Mouse (Mus musculus): ENCODE data around the gene Dph5. TPM values are rescaled to one million over a fixed set of nuclear protein-coding genes. Genes with fewer than 3 reads are reported as not detected.

The Dph5 gene
- polyA plus RNA-seq, 1 experiment: 14.1 TPM

DNA sequence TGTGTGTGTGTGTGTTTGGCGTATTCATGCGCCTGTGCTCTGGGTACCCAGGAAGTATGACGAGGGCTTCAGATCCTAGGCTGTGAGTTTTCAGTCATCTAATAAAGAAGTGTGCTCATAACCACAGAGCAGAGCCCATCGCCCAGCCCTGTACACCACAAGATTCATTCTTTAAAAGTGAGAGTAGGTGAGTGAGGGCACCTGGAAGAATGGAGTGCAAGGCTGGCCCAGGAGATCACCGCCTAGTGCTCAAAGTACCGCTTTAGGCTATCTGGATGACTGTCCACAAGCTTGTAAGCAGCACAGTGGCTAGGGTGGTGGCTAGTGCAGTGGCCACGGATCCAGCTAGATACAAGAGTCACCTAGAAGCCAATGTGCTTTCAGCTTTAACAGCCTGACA is 69.6 kb downstream of the Dph5 start:
- no peak overlapping the region for H3K4me3 ChIP-seq (ENCODE audit: insufficient read depth, poor library complexity, severe bottlenecking)
- H3K79me3 ChIP-seq (ENCODE audit: low read depth): peaks cover 3% of the 10 kb centered on the region
- no peak overlapping the region for H3ac ChIP-seq (ENCODE audit: control insufficient read depth, insufficient read length, low read depth)
- H3K27me3 ChIP-seq (ENCODE audit: control insufficient read depth, insufficient read depth, insufficient read length): no peaks in the 10 kb centered on the region
- no peak for TF ChIP-seq USF1 (IDR thresholded peaks at IDR 0.05; ENCODE audit: low read depth)
- TF ChIP-seq CTCF (IDR thresholded peaks at IDR 0.05; ENCODE audit: control insufficient read depth, insufficient read depth, insufficient read length): no peak
- no peak for TF ChIP-seq FOSL1 (IDR thresholded peaks at IDR 0.05; ENCODE audit: insufficient read depth, low read length, poor library complexity, severe bottlenecking)
- no peak for TF ChIP-seq MYOD1 (IDR thresholded peaks at IDR 0.05; ENCODE audit: control insufficient read depth, insufficient read length, low read depth)
- no peak for TF ChIP-seq CEBPB (IDR thresholded peaks at IDR 0.05; ENCODE audit: low read depth)
- TF ChIP-seq MAX (IDR thresholded peaks at IDR 0.05): no peak
- no peak for TF ChIP-seq MYOG (IDR thresholded peaks at IDR 0.05; ENCODE audit: control insufficient read depth, extremely low read depth, insufficient read length)
- H3K79me2 ChIP-seq (ENCODE audit: control insufficient read depth, insufficient read depth): no peaks in the 10 kb centered on the region
- peaks cover 55% of the 10 kb centered on the region for H3K36me3 ChIP-seq (ENCODE audit: control insufficient read depth, insufficient read depth)

- H3K4me3 ChIP-seq (ENCODE audit: insufficient read depth, poor library complexity, severe bottlenecking): no peak overlapping the region
- H3K27me3 ChIP-seq (ENCODE audit: control insufficient read depth, insufficient read depth, insufficient read length): no peaks in the 10 kb centered on the region
- no peaks in the 10 kb centered on the region for H3K79me2 ChIP-seq (ENCODE audit: control insufficient read depth, insufficient read depth)
- TF ChIP-seq MYOD1 (IDR thresholded peaks at IDR 0.05; ENCODE audit: control insufficient read depth, insufficient read length, low read depth) (no peak), MYOG (IDR thresholded peaks at IDR 0.05; ENCODE audit: control insufficient read depth, extremely low read depth, insufficient read length) (no peak), USF1 (IDR thresholded peaks at IDR 0.05; ENCODE audit: low read depth) (peak; percentile 33), CTCF (IDR thresholded peaks at IDR 0.05; ENCODE audit: control insufficient read depth, insufficient read depth, insufficient read length) (no peak), FOSL1 (IDR thresholded peaks at IDR 0.05; ENCODE audit: insufficient read depth, low read length, poor library complexity, severe bottlenecking) (no peak), CEBPB (IDR thresholded peaks at IDR 0.05; ENCODE audit: low read depth) (no peak), MAX (IDR thresholded peaks at IDR 0.05) (peak; percentile 83)
- H3ac ChIP-seq (ENCODE audit: control insufficient read depth, insufficient read length, low read depth): peak overlapping the region; percentile 55
- H3K36me3 ChIP-seq (ENCODE audit: control insufficient read depth, insufficient read depth): peaks cover 37% of the 10 kb centered on the region
- peaks cover 3% of the 10 kb centered on the region for H3K79me3 ChIP-seq (ENCODE audit: low read depth)
Observed at GRCm38 (mm10) chr3:115961311-115962027, 73.8 kb downstream of the Dph5 start.

DNA sequence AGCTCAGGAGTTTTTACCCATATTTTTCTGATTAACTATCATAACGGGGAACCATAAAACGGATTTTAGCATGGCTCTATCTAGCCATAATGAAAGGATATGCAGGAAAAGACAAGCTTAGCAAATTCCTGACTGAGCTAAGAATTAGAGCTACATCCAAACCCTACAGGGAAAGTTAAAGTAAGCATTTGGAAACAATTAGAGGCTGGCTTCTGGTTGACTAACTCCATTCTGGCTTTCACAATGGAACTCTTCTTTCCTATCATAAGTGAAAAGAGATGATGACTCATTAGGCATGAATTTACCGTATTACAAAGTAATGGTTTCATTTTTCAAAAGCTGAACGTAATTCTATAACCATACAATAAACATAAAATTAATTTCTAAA is 74.4 kb downstream of the Dph5 start:
- TF ChIP-seq CTCF (IDR thresholded peaks at IDR 0.05; ENCODE audit: control insufficient read depth, insufficient read depth, insufficient read length) (no peak), CEBPB (IDR thresholded peaks at IDR 0.05; ENCODE audit: low read depth) (peak; percentile 73), MAX (IDR thresholded peaks at IDR 0.05) (no peak), FOSL1 (IDR thresholded peaks at IDR 0.05; ENCODE audit: insufficient read depth, low read length, poor library complexity, severe bottlenecking) (peak; percentile 65)
- no peaks in the 10 kb centered on the region for H3K27me3 ChIP-seq (ENCODE audit: control insufficient read depth, insufficient read depth, insufficient read length)
- peaks cover 34% of the 10 kb centered on the region for H3K36me3 ChIP-seq (ENCODE audit: control insufficient read depth, insufficient read depth)
- no peak overlapping the region for H3K4me3 ChIP-seq (ENCODE audit: insufficient read depth, poor library complexity, severe bottlenecking)
- no peak overlapping the region for H3ac ChIP-seq (ENCODE audit: control insufficient read depth, insufficient read length, low read depth)
- H3K79me2 ChIP-seq (ENCODE audit: control insufficient read depth, insufficient read depth): no peaks in the 10 kb centered on the region
- H3K79me3 ChIP-seq (ENCODE audit: low read depth): peaks cover 3% of the 10 kb centered on the region

GRCm38 (mm10) chr3:115963597-115963996 is 76.0 kb downstream of the Dph5 start:
- Histone ChIP-seq H3ac (ENCODE audit: control insufficient read depth, insufficient read length, low read depth) (no peak overlapping the region), H3K27me3 (ENCODE audit: control insufficient read depth, insufficient read depth, insufficient read length) (no peaks in the 10 kb centered on the region), H3K4me3 (ENCODE audit: insufficient read depth, poor library complexity, severe bottlenecking) (no peak overlapping the region), H3K36me3 (ENCODE audit: control insufficient read depth, insufficient read depth) (peaks cover 36% of the 10 kb centered on the region), H3K79me2 (ENCODE audit: control insufficient read depth, insufficient read depth) (no peaks in the 10 kb centered on the region), H3K79me3 (ENCODE audit: low read depth) (peaks cover 3% of the 10 kb centered on the region)
- no peak for TF ChIP-seq CTCF (IDR thresholded peaks at IDR 0.05; ENCODE audit: control insufficient read depth, insufficient read depth, insufficient read length)
- TF ChIP-seq MAX (IDR thresholded peaks at IDR 0.05): no peak
- TF ChIP-seq CEBPB (IDR thresholded peaks at IDR 0.05; ENCODE audit: low read depth): no peak
- no peak for TF ChIP-seq MYOD1 (IDR thresholded peaks at IDR 0.05; ENCODE audit: control insufficient read depth, insufficient read length, low read depth)
- no peak for TF ChIP-seq USF1 (IDR thresholded peaks at IDR 0.05; ENCODE audit: low read depth)
- TF ChIP-seq MYOG (IDR thresholded peaks at IDR 0.05; ENCODE audit: control insufficient read depth, extremely low read depth, insufficient read length): no peak
- TF ChIP-seq FOSL1 (IDR thresholded peaks at IDR 0.05; ENCODE audit: insufficient read depth, low read length, poor library complexity, severe bottlenecking): no peak

GRCm38 (mm10) chr3:115964071-115964470 is 76.4 kb downstream of the Dph5 start:
- no peaks in the 10 kb centered on the region for H3K27me3 ChIP-seq (ENCODE audit: control insufficient read depth, insufficient read depth, insufficient read length)
- H3K79me3 ChIP-seq (ENCODE audit: low read depth): peaks cover 2% of the 10 kb centered on the region

More at GRCm38 (mm10) chr3:115964071-115964470, 76.4 kb downstream of the Dph5 start:
- no peak overlapping the region for H3K4me3 ChIP-seq (ENCODE audit: insufficient read depth, poor library complexity, severe bottlenecking)
- H3K36me3 ChIP-seq (ENCODE audit: control insufficient read depth, insufficient read depth): peaks cover 33% of the 10 kb centered on the region
- no peak for TF ChIP-seq MAX (IDR thresholded peaks at IDR 0.05)
- no peak for TF ChIP-seq MYOG (IDR thresholded peaks at IDR 0.05; ENCODE audit: control insufficient read depth, extremely low read depth, insufficient read length)
- no peak for TF ChIP-seq MYOD1 (IDR thresholded peaks at IDR 0.05; ENCODE audit: control insufficient read depth, insufficient read length, low read depth)
- TF ChIP-seq USF1 (IDR thresholded peaks at IDR 0.05; ENCODE audit: low read depth): no peak
- no peak for TF ChIP-seq CTCF (IDR thresholded peaks at IDR 0.05; ENCODE audit: control insufficient read depth, insufficient read depth, insufficient read length)
- TF ChIP-seq CEBPB (IDR thresholded peaks at IDR 0.05; ENCODE audit: low read depth): no peak
- no peak for TF ChIP-seq FOSL1 (IDR thresholded peaks at IDR 0.05; ENCODE audit: insufficient read depth, low read length, poor library complexity, severe bottlenecking)
- no peaks in the 10 kb centered on the region for H3K79me2 ChIP-seq (ENCODE audit: control insufficient read depth, insufficient read depth)
- no peak overlapping the region for H3ac ChIP-seq (ENCODE audit: control insufficient read depth, insufficient read length, low read depth)

Measured in C2C12 (cell line).